Mouse (Mus musculus): Measurements from ENCODE around the gene Olfr679.
"Not testable (repeated sequence)": the region's sequence is repeated elsewhere in the genome, so short reads cannot be mapped to it uniquely, and the experiment has no call there.

The Olfr679 gene

GRCm38 (mm10) chr7:105080905-105081304, at the start of gene Olfr679:
Olfr679 (plus strand) TSS chr7:105081205.
- no peak for DNase-seq

- no peak for DNase-seq
Observed at GRCm38 (mm10) chr7:105032398-105032797, 48.6 kb upstream of the Olfr679 start, which contains the start of gene Olfr676. Olfr676 (plus strand) TSS chr7:105032698.

DNA sequence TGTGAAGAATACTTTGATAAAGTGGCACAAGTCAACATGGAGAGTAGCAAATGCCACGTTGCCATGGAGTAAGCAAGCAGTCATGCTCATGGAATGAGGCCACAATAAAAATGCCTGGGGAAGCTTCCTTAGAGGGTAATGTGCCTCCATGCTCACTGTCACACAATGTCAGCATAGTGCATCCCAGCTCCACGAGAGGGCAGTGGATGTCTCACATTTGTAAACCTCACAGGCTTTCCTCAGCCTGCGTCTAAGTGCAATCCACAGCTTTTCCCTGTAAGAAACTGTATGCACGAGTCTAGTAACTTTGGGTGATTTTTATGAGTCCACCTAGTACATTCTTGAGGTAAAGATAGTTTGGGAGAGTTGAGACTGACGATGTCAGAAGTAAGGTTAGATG, 47.2 kb upstream of the Olfr679 start:
- DNase-seq: not testable (repeated sequence)

DNA sequence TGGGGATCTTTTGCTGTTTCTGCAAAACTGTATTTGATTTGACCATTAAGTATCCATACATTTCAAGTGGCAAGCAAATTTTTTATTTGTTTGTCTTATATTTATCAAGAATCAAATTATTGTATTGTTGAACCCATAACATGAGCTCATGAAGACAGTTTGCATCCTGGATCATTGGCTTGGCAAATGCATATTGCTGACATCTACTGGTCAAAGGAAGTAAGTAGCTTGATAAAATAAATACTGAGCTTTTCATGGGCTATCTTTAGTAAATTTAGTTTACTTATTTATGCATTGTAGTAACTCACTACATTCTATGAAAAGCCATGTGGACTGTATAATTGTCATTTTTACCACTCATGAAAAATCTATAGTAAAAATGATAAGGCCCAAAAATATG, 22.1 kb upstream of the Olfr679 start:
- DNase-seq: no peak

DNA sequence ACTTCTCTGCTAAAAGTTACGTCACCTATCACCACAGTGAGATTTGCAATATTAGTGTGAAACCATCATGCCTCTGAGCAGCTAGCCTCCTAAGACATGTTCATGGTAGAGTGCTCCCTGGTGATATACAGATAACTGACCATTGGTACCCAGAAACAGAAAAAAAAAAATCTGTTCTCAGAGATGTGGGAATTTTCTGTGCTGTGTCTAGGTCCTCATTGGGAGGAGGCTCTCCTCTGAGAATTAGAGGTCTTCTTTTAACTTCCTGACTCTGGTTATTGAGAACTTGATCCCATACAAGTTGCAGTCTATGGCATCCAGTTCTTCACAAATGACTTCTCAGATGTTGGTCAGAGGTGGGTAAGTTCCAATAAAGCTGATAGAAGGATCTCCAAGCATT, 16.8 kb upstream of the Olfr679 start, which contains the start of gene Olfr678:
Gene Olfr678, plus strand, starts transcription at position 301 of the 400 bp plus-strand sequence.
- DNase-seq: no peak

DNA sequence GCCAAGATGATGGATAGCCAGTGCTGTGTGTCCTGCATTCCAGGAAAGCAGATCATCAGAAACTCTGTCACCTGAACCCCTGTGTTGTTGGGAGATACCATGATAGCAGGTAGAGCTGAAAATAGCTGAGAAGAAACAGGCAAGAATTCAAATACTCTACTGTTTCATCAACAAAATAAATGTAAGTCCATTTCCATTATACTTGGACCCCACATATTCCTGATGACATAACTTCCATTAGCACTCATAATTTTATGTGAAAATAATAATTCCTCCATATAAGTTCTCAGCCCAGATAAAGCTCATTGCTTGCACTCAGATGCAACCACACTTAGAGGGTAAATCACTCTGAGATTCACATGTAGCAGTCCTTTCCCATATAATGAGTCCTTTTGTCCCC, 11.7 kb downstream of the Olfr679 start, which contains the start of gene Olfr680-ps1:
Gene Olfr680-ps1, minus strand, starts transcription at position 101 of the 400 bp plus-strand sequence.
- DNase-seq: not testable (repeated sequence)

DNA sequence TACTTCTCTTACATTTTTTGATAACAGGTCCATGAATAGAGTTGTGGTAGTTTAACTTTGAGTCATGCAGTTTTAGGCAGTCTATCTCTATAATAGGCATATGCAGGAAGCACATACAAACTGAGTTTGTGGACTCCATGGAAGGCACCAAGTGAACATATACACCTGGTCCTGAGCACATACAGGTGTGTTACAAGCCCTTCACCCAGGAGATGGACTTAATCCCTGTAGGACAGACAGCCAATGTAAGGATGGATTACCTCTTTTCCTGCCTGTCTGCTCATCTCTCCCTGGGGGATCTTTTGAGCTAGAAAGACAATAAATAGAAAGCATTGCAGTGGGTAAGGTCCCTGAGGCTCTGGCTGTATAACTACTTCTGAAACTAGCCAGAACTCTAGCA, 35.5 kb downstream of the Olfr679 start, which contains the start of gene Olfr681:
Gene Olfr681, plus strand, starts transcription at position 301 of the 400 bp plus-strand sequence.
- no peak for DNase-seq

Measured in right cerebral cortex, postnatal 25 days (tissue).